Mouse (Mus musculus) neural tube, embryonic 14.5 days (tissue): Measurements from ENCODE around the gene Ntn5. TPM values are rescaled to one million over a fixed set of nuclear protein-coding genes. Genes with fewer than 3 reads are reported as not detected.

Experiments
- ATAC-seq: fragments of 200-750 bp; cut with Nextera tagmentation; 2 replicates; pipeline ENCODE4 v1.8.0; 2017; ENCODE audit warnings: low read depth, mild to moderate bottlenecking, moderate TSS enrichment, moderate library complexity
- H3K27ac ChIP-seq: fragments of 300-500 bp; sonication (generic); 2 replicates; pipeline ENCODE4 v1.5.1; 2014; ENCODE audit warnings: low read depth, mild to moderate bottlenecking, control low read depth, low read length, moderate library complexity, mixed read lengths
- H3K27me3 ChIP-seq: fragments of 300-500 bp; sonication (generic); 2 replicates; pipeline ENCODE4 v1.6.1; 2014; ENCODE audit warnings: low read length; ENCODE audit not compliant: control insufficient read depth, insufficient read depth
- H3K36me3 ChIP-seq: fragments of 300-500 bp; sonication (generic); 2 replicates; pipeline ENCODE4 v1.6.1; 2014; ENCODE audit warnings: low read length, mixed read lengths; ENCODE audit not compliant: control insufficient read depth, insufficient read depth
- H3K4me1 ChIP-seq: fragments of 300-500 bp; sonication (generic); 2 replicates; pipeline ENCODE4 v1.6.1; 2014; ENCODE audit warnings: low read length; ENCODE audit not compliant: control insufficient read depth, insufficient read depth
- H3K4me2 ChIP-seq: fragments of 300-500 bp; sonication (generic); 2 replicates; pipeline ENCODE4 v1.6.1; 2014; ENCODE audit warnings: mild to moderate bottlenecking, low read depth, low read length, control low read depth
- H3K4me3 ChIP-seq: fragments of 300-500 bp; sonication (generic); 2 replicates; pipeline ENCODE4 v1.5.1; 2014; ENCODE audit warnings: low read depth, low read length, control low read depth, mixed read lengths
- H3K9ac ChIP-seq: fragments of 300-500 bp; sonication (generic); replicated peaks from 2 replicates; pipeline ENCODE4 v1.6.1; 2014; ENCODE audit warnings: low read depth, mild to moderate bottlenecking, control low read depth, low read length, mixed read lengths
- H3K9me3 ChIP-seq: fragments of 300-500 bp; sonication (generic); 2 replicates; pipeline ENCODE4 v1.6.1; 2016; ENCODE audit warnings: low read length; ENCODE audit not compliant: control insufficient read depth
- WGBS: fragments of 180-500 bp; shearing (Covaris S2); extraction: QIAGEN DNeasy Blood & Tissue Kit; methylation state at CpG from one replicate; pipeline ENCODE4 v1.1.7; 2014; 5-methylcytosine and 5-hydroxymethylcytosine counted together
- polyA plus RNA-seq: library from polyadenylated mRNA; unstranded; fragments of >200 nt; fragmentation: Nextera tagmentation; extraction: Ambion mirVana; gene quantifications from 2 replicates; pipeline ENCODE4 v1.2.1, GENCODE M21; 2014

Ntn5 gene
- polyA plus RNA-seq, 1 experiment from 2014 or later, result not detected

GRCm38 (mm10) chr7:45741308-45741707, 57.5 kb downstream of the Ntn5 start:
- H3K4me3 ChIP-seq, result no peak overlapping the region
- H3K27me3 ChIP-seq, result no peaks in the 10 kb centered on the region
- H3K4me2 ChIP-seq, result no peak overlapping the region
- 88% methylated on average over 12 of the region's 12 CpGs for WGBS
- H3K27ac ChIP-seq, result no peak overlapping the region
- H3K4me1 ChIP-seq, result no peaks in the 10 kb centered on the region
- no peaks in the 10 kb centered on the region for H3K9me3 ChIP-seq
- no peak overlapping the region for H3K9ac ChIP-seq
- H3K36me3 ChIP-seq, result no peaks in the 10 kb centered on the region
- no peak for ATAC-seq

GRCm38 (mm10) chr7:45741777-45742176, 58.0 kb downstream of the Ntn5 start:
- no peaks in the 10 kb centered on the region for H3K27me3 ChIP-seq
- no peak overlapping the region for H3K27ac ChIP-seq
- H3K4me3 ChIP-seq, result no peak overlapping the region
- 38% methylated on average over 11 of the region's 11 CpGs for WGBS
- peak overlapping the region; percentile 11; the same call in 1 of the 2 replicates for H3K4me2 ChIP-seq
- no peak for ATAC-seq
- no peaks in the 10 kb centered on the region for H3K4me1 ChIP-seq
- no peaks in the 10 kb centered on the region for H3K36me3 ChIP-seq
- no peak overlapping the region for H3K9ac ChIP-seq
- H3K9me3 ChIP-seq, result no peaks in the 10 kb centered on the region

DNA sequence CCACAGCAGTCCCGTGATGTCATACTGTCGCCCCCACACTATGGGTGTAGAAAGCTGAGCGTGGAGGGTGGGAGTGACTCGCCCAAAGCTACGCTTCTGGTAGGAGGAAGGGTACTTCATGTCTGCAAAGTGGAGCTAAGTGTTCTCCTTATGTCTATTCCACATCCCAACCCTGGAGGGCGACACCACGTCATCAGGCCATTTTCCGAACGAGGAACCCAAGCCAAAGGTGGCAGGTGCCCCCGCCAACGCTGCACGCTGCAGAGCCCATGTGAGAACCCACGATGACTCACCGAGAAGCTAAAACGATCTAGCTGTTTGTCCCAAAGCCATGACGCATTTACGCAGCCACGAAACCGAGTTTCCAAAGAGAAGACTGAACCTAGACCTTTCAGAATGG, 58.5 kb downstream of the Ntn5 start:
- 35% methylated on average over 19 of the region's 19 CpGs for WGBS
- no peak overlapping the region for H3K4me3 ChIP-seq
- H3K4me1 ChIP-seq, result no peaks in the 10 kb centered on the region
- no peak overlapping the region for H3K27ac ChIP-seq
- ATAC-seq, result no peak
- H3K36me3 ChIP-seq, result no peaks in the 10 kb centered on the region
- H3K9ac ChIP-seq, result no peak overlapping the region
- H3K9me3 ChIP-seq, result no peaks in the 10 kb centered on the region
- peak overlapping the region; percentile 8; the same call in 1 of the 2 replicates for H3K4me2 ChIP-seq
- no peaks in the 10 kb centered on the region for H3K27me3 ChIP-seq

Other genes starting within 250 kb of the Ntn5 start
- gene Gys1, start 249.2 kb upstream of the Ntn5 start, polyA plus RNA-seq, result 18.1 and 19.9 TPM in 2 replicates
- gene Ruvbl2, start 245.9 kb upstream of the Ntn5 start, polyA plus RNA-seq, result 86.8 and 95.3 TPM in 2 replicates
- gene Ftl1, start 224.1 kb upstream of the Ntn5 start, polyA plus RNA-seq, result 5,062 and 5,088 TPM in 2 replicates
- 107 and 215 TPM in 2 replicates for gene Bax, start 217.1 kb upstream of the Ntn5 start, polyA plus RNA-seq
- gene Tulp2, start 202.1 kb upstream of the Ntn5 start, polyA plus RNA-seq, result 0.17 and 0.31 TPM in 2 replicates
- not detected in 2 replicates for gene Gm45808, start 197.2 kb upstream of the Ntn5 start, polyA plus RNA-seq
- gene Dhdh, start 195.2 kb upstream of the Ntn5 start, polyA plus RNA-seq, result 4.0 and 4.6 TPM in 2 replicates
- gene Nucb1, start 173.6 kb upstream of the Ntn5 start, polyA plus RNA-seq, result 115 and 134 TPM in 2 replicates
- gene Ppp1r15a, start 157.8 kb upstream of the Ntn5 start, polyA plus RNA-seq, result 14.0 and 14.2 TPM in 2 replicates
- gene Plekha4, start 157.7 kb upstream of the Ntn5 start, polyA plus RNA-seq, result 0.54 and 3.2 TPM in 2 replicates
- gene Hsd17b14, start 129.1 kb upstream of the Ntn5 start, polyA plus RNA-seq, result 0.40 and 0.60 TPM in 2 replicates
- gene Bcat2, start 113.9 kb upstream of the Ntn5 start, polyA plus RNA-seq, result 15.8 and 19.2 TPM in 2 replicates
- not detected in 2 replicates for gene Fgf21, start 68.5 kb upstream of the Ntn5 start, polyA plus RNA-seq
- not detected in 2 replicates for gene Fut1, start 66.7 kb upstream of the Ntn5 start, polyA plus RNA-seq
- gene Izumo1, start 62.2 kb upstream of the Ntn5 start, polyA plus RNA-seq, result not detected in 2 replicates
- gene Rasip1, start 56.5 kb upstream of the Ntn5 start, polyA plus RNA-seq, result 12.8 and 14.2 TPM in 2 replicates
- 2.6 and 3.0 TPM in 2 replicates for gene Mamstr, start 44.0 kb upstream of the Ntn5 start, polyA plus RNA-seq
- gene Fut2, start 17.6 kb upstream of the Ntn5 start, polyA plus RNA-seq, result 0.15 and 0.51 TPM in 2 replicates
- 0.13 and 0.54 TPM in 2 replicates for gene Sec1, start 10.4 kb downstream of the Ntn5 start, polyA plus RNA-seq
- 31.9 and 32.8 TPM in 2 replicates for gene Car11, start 15.8 kb downstream of the Ntn5 start, polyA plus RNA-seq
- gene Dbp, start 21.1 kb downstream of the Ntn5 start, polyA plus RNA-seq, result 2.5 and 2.6 TPM in 2 replicates
- 603 and 609 TPM in 2 replicates for gene Rpl18, start 31.4 kb downstream of the Ntn5 start, polyA plus RNA-seq
- 15.6 and 19.1 TPM in 2 replicates for gene Sphk2, start 34.0 kb downstream of the Ntn5 start, polyA plus RNA-seq
- 0.17 and 0.24 TPM in 2 replicates for gene Fam83e, start 37.2 kb downstream of the Ntn5 start, polyA plus RNA-seq
- gene Spaca4, start 41.8 kb downstream of the Ntn5 start, polyA plus RNA-seq, result not detected in 2 replicates
- gene Lmtk3, start 99.7 kb downstream of the Ntn5 start, polyA plus RNA-seq, result 21.2 and 32.3 TPM in 2 replicates
- 6.8 and 9.7 TPM in 2 replicates for gene Sult2b1, start 100.6 kb downstream of the Ntn5 start, polyA plus RNA-seq
- gene Cyth2, start 130.6 kb downstream of the Ntn5 start, polyA plus RNA-seq, result 223 and 266 TPM in 2 replicates
- 1.1 and 1.3 TPM in 2 replicates for gene Kcnj14, start 140.8 kb downstream of the Ntn5 start, polyA plus RNA-seq
- gene Grwd1, start 146.9 kb downstream of the Ntn5 start, polyA plus RNA-seq, result 39.0 and 40.5 TPM in 2 replicates
- 67.9 and 98.6 TPM in 2 replicates for gene Kdelr1, start 188.8 kb downstream of the Ntn5 start, polyA plus RNA-seq
- 3.4 and 4.3 TPM in 2 replicates for gene Grin2d, start 194.4 kb downstream of the Ntn5 start, polyA plus RNA-seq
- 0.37 TPM in 1 of 2 replicates, not detected in the other for gene Syngr4, start 212.7 kb downstream of the Ntn5 start, polyA plus RNA-seq
- gene Tmem143, start 212.9 kb downstream of the Ntn5 start, polyA plus RNA-seq, result 4.0 and 4.8 TPM in 2 replicates
- gene Emp3, start 237.4 kb downstream of the Ntn5 start, polyA plus RNA-seq, result 5.3 and 36.4 TPM in 2 replicates
- gene Ccdc114, start 240.1 kb downstream of the Ntn5 start, polyA plus RNA-seq, result 3.8 and 4.0 TPM in 2 replicates